Mouse (Mus musculus) olfactory bulb, adult 2 months (tissue): ENCODE results near the gene Mob1a.

Experiments
- CTCF ChIP-seq: fragments of 200-500 bp; IDR thresholded peaks from 2 replicates; pipeline ENCODE4 v1.5.1; 2012; ENCODE audit warnings: low read depth, mild to moderate bottlenecking, low read length, moderate library complexity; ENCODE audit not compliant: insufficient read depth
- POLR2A ChIP-seq: fragments of 200-500 bp; IDR thresholded peaks from 2 replicates; pipeline ENCODE4 v1.6.1; 2012; ENCODE audit warnings: mild to moderate bottlenecking, low read depth, low read length, moderate library complexity; ENCODE audit not compliant: insufficient read depth

DNA sequence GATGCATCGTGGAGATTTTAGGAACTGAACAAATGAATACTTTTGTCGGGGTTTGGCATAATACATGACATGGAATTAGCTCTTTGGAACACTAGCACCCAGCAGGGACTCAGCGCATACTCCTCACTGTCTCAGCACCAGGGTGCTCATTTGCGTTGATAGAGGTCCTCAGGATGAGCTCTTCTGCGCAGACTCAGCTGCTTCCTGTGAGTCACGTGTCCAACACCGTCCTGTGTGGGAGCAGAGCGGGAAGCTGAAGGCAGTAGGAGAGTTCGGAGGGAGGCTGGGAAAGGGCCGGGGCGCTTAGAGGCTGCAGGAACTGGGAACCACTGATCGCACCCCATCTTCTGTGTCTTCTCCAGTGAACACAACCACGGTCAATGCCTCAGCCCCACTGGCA is 48.7 kb upstream of the Mob1a start:
- TF ChIP-seq POLR2A (no peak), CTCF (no peak)
